Mouse (Mus musculus): ENCODE data around the gene 1700021F07Rik.

Gene 1700021F07Rik

GRCm38 (mm10) chr2:173563336-173563735 lies 41.0 kb downstream of the 1700021F07Rik start:
- DNase-seq (ENCODE audit: low spot score in 2 of 2) = no peak

- DNase-seq (ENCODE audit: low spot score in 2 of 2) = no peak
These were observed 41.8 kb downstream of the 1700021F07Rik start for GRCm38 (mm10) chr2:173564179-173564578.
